In the genomic region with DNA sequence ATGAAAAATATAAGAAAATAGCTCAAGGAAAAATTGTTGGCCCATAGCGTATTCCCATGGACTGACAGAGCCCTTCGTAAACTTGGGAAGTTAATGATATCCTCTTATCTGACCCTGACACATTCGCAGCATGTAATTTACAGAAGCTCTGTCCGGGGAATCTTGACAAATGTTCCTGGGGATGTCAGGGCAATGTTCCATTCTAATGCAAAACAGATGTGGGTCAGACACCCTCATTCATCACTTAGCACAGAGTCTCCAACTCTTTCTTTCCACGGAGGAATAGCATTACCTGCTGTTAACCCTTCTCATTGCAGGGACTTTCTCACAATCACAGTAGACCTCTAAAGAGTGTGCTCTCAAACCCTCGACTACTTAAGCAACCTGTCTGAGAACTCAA, we compare ENCODE assay signal across 32 mouse cellular contexts.
DNase-seq lines count a peak whose midpoint lies in the region; ATAC-seq and TF ChIP-seq lines count a peak whose summit lies in the region.
"Had no signal": no experiment of that assay in that cellular context is flagged by ENCODE, and none has a peak within 500 bp of the region (broad histone marks: within the 10 kb centered on the region; RNA-seq: fewer than 3 reads in every experiment).

No protein-coding gene starts in this region.

- no peaks in the 10 kb centered on the region for H3K36me3 ChIP-seq in hindbrain, embryonic 11.5 days (ENCODE audit: control insufficient read depth, insufficient read depth, low read length)
- H3K36me3 ChIP-seq in hindbrain, postnatal 0 days (ENCODE audit: insufficient read depth, low read length) = no peaks in the 10 kb centered on the region
- no peaks in the 10 kb centered on the region for H3K36me3 ChIP-seq in limb, embryonic 10.5 days
- H3K36me3 ChIP-seq: heart, embryonic 12.5 days; kidney, embryonic 15.5 days; limb, embryonic 13.5 days; liver, embryonic 12.5 days; midbrain, embryonic 13.5 days had no signal

- H3K4me2 ChIP-seq in hindbrain, embryonic 11.5 days (replicated peaks; ENCODE audit: low read depth, low read length) = no peak overlapping the region
- no peak overlapping the region for H3K4me2 ChIP-seq in hindbrain, postnatal 0 days (ENCODE audit: low read depth, low read length)
- H3K4me2 ChIP-seq: heart, embryonic 12.5 days; hindbrain, embryonic 14.5 days; kidney, embryonic 15.5 days; limb, embryonic 13.5 days; liver, embryonic 12.5 days; midbrain, embryonic 13.5 days had no signal

- TF ChIP-seq CTCF in hindbrain, postnatal 0 days (IDR thresholded peaks at IDR 0.05; ENCODE audit: low read depth) = no peak

- H3K4me1 ChIP-seq in hindbrain, embryonic 11.5 days (replicated peaks; ENCODE audit: control insufficient read depth, insufficient read depth, low read length) = 0 out of 2 replicates have a peak, but pooled peaks cover 2% of the 10 kb centered on the region
- H3K4me1 ChIP-seq in hindbrain, postnatal 0 days (ENCODE audit: insufficient read depth, low read length) = no peaks in the 10 kb centered on the region
- peaks cover 28% of the 10 kb centered on the region for H3K4me1 ChIP-seq in limb, embryonic 10.5 days
- H3K4me1 ChIP-seq: heart, embryonic 12.5 days; kidney, embryonic 15.5 days; liver, embryonic 12.5 days; megakaryocyte, embryonic 14.5 days had no signal

- H3K9ac ChIP-seq in hindbrain, embryonic 11.5 days (ENCODE audit: low read depth, low read length) = no peak overlapping the region
- no peak overlapping the region for H3K9ac ChIP-seq in hindbrain, postnatal 0 days (replicated peaks; ENCODE audit: low read length)
- H3K9ac ChIP-seq: heart, embryonic 12.5 days; hindbrain, embryonic 14.5 days; kidney, embryonic 15.5 days; limb, embryonic 13.5 days; liver, embryonic 12.5 days; liver, postnatal 0 days; midbrain, embryonic 13.5 days had no signal

- no peak overlapping the region for H3K4me3 ChIP-seq in hindbrain, embryonic 11.5 days (ENCODE audit: low read depth, low read length)
- H3K4me3 ChIP-seq in hindbrain, postnatal 0 days (ENCODE audit: low read length) = no peak overlapping the region
- no peak overlapping the region for H3K4me3 ChIP-seq in limb, embryonic 10.5 days
- H3K4me3 ChIP-seq: gastrocnemius, adult 2 months; heart, adult 2 months; heart, embryonic 12.5 days; kidney, embryonic 15.5 days; left cerebral cortex, adult 2 months; limb, embryonic 13.5 days; liver, embryonic 12.5 days; megakaryocyte, embryonic 14.5 days; midbrain, embryonic 13.5 days had no signal

- ATAC-seq in hindbrain, embryonic 11.5 days (ENCODE audit: low FRiP score) = peak; percentile 40; the same call in 1 of the 2 replicates
- ATAC-seq in hindbrain, postnatal 0 days = no peak
- no peak for ATAC-seq in cerebellum, adult (ENCODE audit: insufficient number of reproducible peaks, low FRiP score, low TSS enrichment)
- ATAC-seq: forebrain, embryonic 14.5 days; inflammation-experienced regulatory T-cells, adult 6 months; liver, embryonic 12.5 days; liver, postnatal 0 days; midbrain, embryonic 13.5 days had no signal

- DNase-seq in hindbrain, embryonic 11.5 days (ENCODE audit: low spot score) = peak; percentile 26
- DNase-seq in hindbrain, postnatal 0 days (ENCODE audit: low spot score) = no peak
- DNase-seq in embryo, embryonic 10 days (ENCODE audit: low spot score) = peak; percentile 82
- DNase-seq in limb, embryonic 10.5 days (ENCODE audit: low spot score) = peak; percentile 35
- no peak for DNase-seq in retina, embryonic 14.5 days (ENCODE audit: low spot score)
- no peak for DNase-seq in adrenal gland, postnatal 36 days
- DNase-seq: adrenal gland, adult 2 months; cerebellum, adult 18-20 months; cerebellum, postnatal 14 days; gastrocnemius, adult 2 months; gastrocnemius, postnatal 36 days; heart, adult 2 months; heart, postnatal 4 days; kidney, adult 18-20 months; kidney, postnatal 25 days; liver, postnatal 0 days; lung, postnatal 36 days; right cerebral cortex, postnatal 4 days; thymus, adult 18-20 months; thymus, postnatal 36 days had no signal

- no peak overlapping the region for H3K27ac ChIP-seq in hindbrain, embryonic 11.5 days (ENCODE audit: low read depth, low read length)
- no peak overlapping the region for H3K27ac ChIP-seq in hindbrain, postnatal 0 days
- no peak overlapping the region for H3K27ac ChIP-seq in limb, embryonic 10.5 days
- H3K27ac ChIP-seq: gastrocnemius, adult 2 months; heart, adult 2 months; hindbrain, embryonic 14.5 days; kidney, embryonic 15.5 days; left cerebral cortex, adult 2 months; limb, embryonic 13.5 days; liver, embryonic 12.5 days; midbrain, embryonic 13.5 days; stomach, postnatal 0 days had no signal

- H3K27me3 ChIP-seq in hindbrain, embryonic 11.5 days (ENCODE audit: control insufficient read depth, insufficient read depth, low read length) = no peaks in the 10 kb centered on the region
- H3K27me3 ChIP-seq in hindbrain, postnatal 0 days (ENCODE audit: insufficient read depth, low read length) = no peaks in the 10 kb centered on the region
- peaks cover 90% of the 10 kb centered on the region for H3K27me3 ChIP-seq in limb, embryonic 10.5 days (ENCODE audit: low read depth, poor library complexity, severe bottlenecking)
- H3K27me3 ChIP-seq: liver, embryonic 12.5 days; megakaryocyte, embryonic 14.5 days had no signal

- WGBS in hindbrain, embryonic 11.5 days = 14% methylated on average over 6 of the region's 6 CpGs
- WGBS in hindbrain, postnatal 0 days = 27% methylated on average over 6 of the region's 6 CpGs
- WGBS in limb, embryonic 10.5 days = 6% methylated on average over 6 of the region's 6 CpGs

- no peaks in the 10 kb centered on the region for H3K9me3 ChIP-seq in hindbrain, embryonic 11.5 days (ENCODE audit: control insufficient read depth, low read length)
- H3K9me3 ChIP-seq in hindbrain, postnatal 0 days (ENCODE audit: low read length) = no peaks in the 10 kb centered on the region
- H3K9me3 ChIP-seq in limb, embryonic 10.5 days (replicated peaks) = no peaks in the 10 kb centered on the region
- H3K9me3 ChIP-seq: heart, embryonic 12.5 days; kidney, embryonic 15.5 days; limb, embryonic 13.5 days; liver, embryonic 12.5 days; midbrain, embryonic 13.5 days had no signal

Comparison
In these comparisons a context has a peak if more than half of its experiments do, and no peak if none do; other contexts are left out.
1. DNase-seq: peak in hindbrain, embryonic 11.5 days (single experiment), embryo, embryonic 10 days (single experiment) and limb, embryonic 10.5 days (single experiment); none in hindbrain, postnatal 0 days (single experiment), retina, embryonic 14.5 days (single experiment) and adrenal gland, postnatal 36 days (0 of 2).